Mouse (Mus musculus) liver, postnatal 0 days (tissue): ENCODE data around the gene Top1.

Source experiments
- CTCF ChIP-seq: sonication (generic); IDR thresholded peaks from 2 replicates; pipeline ENCODE4 v1.5.1; 2016; ENCODE audit warnings: antibody characterized with exemption, low read depth
- EP300 ChIP-seq: IDR thresholded peaks from 2 replicates; pipeline ENCODE4 v1.6.1; 2016; ENCODE audit warnings: antibody characterized with exemption, low read depth, mild to moderate bottlenecking

DNA sequence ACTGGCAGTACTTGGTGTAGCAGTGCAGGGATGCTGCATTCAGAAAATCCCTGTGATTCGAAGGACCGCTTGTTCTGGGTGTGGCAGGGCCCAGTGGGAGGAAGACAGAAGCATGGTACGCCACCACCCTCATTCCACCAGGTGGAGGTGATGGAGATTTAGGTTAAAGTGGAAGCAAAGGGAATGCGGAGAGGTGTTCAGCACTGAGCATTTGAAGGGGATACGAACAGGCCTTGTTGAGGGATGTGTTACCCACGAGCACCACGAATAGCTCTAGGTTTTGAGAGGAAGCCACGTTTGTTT lies 16.2 kb upstream of the Top1 start:
- TF ChIP-seq EP300: no peak
- no peak for TF ChIP-seq CTCF
